Mouse (Mus musculus): Measurements from ENCODE around the gene Hdlbp.

- TF ChIP-seq POLR2A (IDR thresholded peaks at IDR 0.05; ENCODE audit: low read depth, low read length) (peak; percentile 91), CTCF (IDR thresholded peaks at IDR 0.05; ENCODE audit: extremely low read depth, insufficient read length, insufficient replicate concordance, low read depth, low read length) (no peak)
Observed at GRCm38 (mm10) chr1:93511585-93512350, 33.2 kb upstream of the Hdlbp start, which contains the start of gene Farp2.
